Mouse (Mus musculus): ENCODE measurements around the gene Trim2. TPM values are rescaled to one million over a fixed set of nuclear protein-coding genes. Genes with fewer than 3 reads are reported as not detected.

Gene Trim2
- polyA plus RNA-seq, 1 experiment: 2.4 TPM

GRCm38 (mm10) chr3:84215743-84216360, 90.8 kb downstream of the Trim2 start:
- Histone ChIP-seq H3K79me2 (ENCODE audit: control insufficient read depth, insufficient read depth) (no peaks in the 10 kb centered on the region), H3K27me3 (ENCODE audit: control insufficient read depth, insufficient read depth, insufficient read length) (no peaks in the 10 kb centered on the region), H3K79me3 (ENCODE audit: low read depth) (no peaks in the 10 kb centered on the region)

GRCm38 (mm10) chr3:84215253-84215652, 91.4 kb downstream of the Trim2 start:
- Histone ChIP-seq H3K4me3 (ENCODE audit: insufficient read depth, poor library complexity, severe bottlenecking) (no peak overlapping the region), H3K79me2 (ENCODE audit: control insufficient read depth, insufficient read depth) (no peaks in the 10 kb centered on the region)

More at GRCm38 (mm10) chr3:84215743-84216360, 90.8 kb downstream of the Trim2 start:
- no peak for TF ChIP-seq USF1 (IDR thresholded peaks at IDR 0.05; ENCODE audit: low read depth)
- no peak for TF ChIP-seq CEBPB (IDR thresholded peaks at IDR 0.05; ENCODE audit: low read depth)
- TF ChIP-seq FOSL1 (IDR thresholded peaks at IDR 0.05; ENCODE audit: insufficient read depth, low read length, poor library complexity, severe bottlenecking): no peak
- no peak for TF ChIP-seq MAX (IDR thresholded peaks at IDR 0.05)
- no peak for TF ChIP-seq CTCF (IDR thresholded peaks at IDR 0.05; ENCODE audit: control insufficient read depth, insufficient read depth, insufficient read length)
- no peak for TF ChIP-seq MYOD1 (IDR thresholded peaks at IDR 0.05; ENCODE audit: control insufficient read depth, insufficient read length, low read depth)
- TF ChIP-seq MYOG (IDR thresholded peaks at IDR 0.05; ENCODE audit: control insufficient read depth, extremely low read depth, insufficient read length): no peak
- H3ac ChIP-seq (ENCODE audit: control insufficient read depth, insufficient read length, low read depth): no peak overlapping the region
- H3K36me3 ChIP-seq (ENCODE audit: control insufficient read depth, insufficient read depth): no peaks in the 10 kb centered on the region
- H3K4me3 ChIP-seq (ENCODE audit: insufficient read depth, poor library complexity, severe bottlenecking): no peak overlapping the region

GRCm38 (mm10) chr3:84214501-84214900, 92.2 kb downstream of the Trim2 start:
- Histone ChIP-seq H3K4me3 (ENCODE audit: insufficient read depth, poor library complexity, severe bottlenecking) (no peak overlapping the region), H3ac (ENCODE audit: control insufficient read depth, insufficient read length, low read depth) (no peak overlapping the region), H3K79me3 (ENCODE audit: low read depth) (no peaks in the 10 kb centered on the region), H3K79me2 (ENCODE audit: control insufficient read depth, insufficient read depth) (no peaks in the 10 kb centered on the region), H3K27me3 (ENCODE audit: control insufficient read depth, insufficient read depth, insufficient read length) (no peaks in the 10 kb centered on the region), H3K36me3 (ENCODE audit: control insufficient read depth, insufficient read depth) (no peaks in the 10 kb centered on the region)
- TF ChIP-seq MYOG (IDR thresholded peaks at IDR 0.05; ENCODE audit: control insufficient read depth, extremely low read depth, insufficient read length) (no peak), FOSL1 (IDR thresholded peaks at IDR 0.05; ENCODE audit: insufficient read depth, low read length, poor library complexity, severe bottlenecking) (no peak), MAX (IDR thresholded peaks at IDR 0.05) (no peak), USF1 (IDR thresholded peaks at IDR 0.05; ENCODE audit: low read depth) (no peak), CTCF (IDR thresholded peaks at IDR 0.05; ENCODE audit: control insufficient read depth, insufficient read depth, insufficient read length) (no peak), CEBPB (IDR thresholded peaks at IDR 0.05; ENCODE audit: low read depth) (no peak), MYOD1 (IDR thresholded peaks at IDR 0.05; ENCODE audit: control insufficient read depth, insufficient read length, low read depth) (no peak)

More at GRCm38 (mm10) chr3:84215253-84215652, 91.4 kb downstream of the Trim2 start:
- H3K79me3 ChIP-seq (ENCODE audit: low read depth): no peaks in the 10 kb centered on the region
- H3ac ChIP-seq (ENCODE audit: control insufficient read depth, insufficient read length, low read depth): no peak overlapping the region
- TF ChIP-seq FOSL1 (IDR thresholded peaks at IDR 0.05; ENCODE audit: insufficient read depth, low read length, poor library complexity, severe bottlenecking): no peak
- no peak for TF ChIP-seq MYOD1 (IDR thresholded peaks at IDR 0.05; ENCODE audit: control insufficient read depth, insufficient read length, low read depth)
- no peak for TF ChIP-seq MYOG (IDR thresholded peaks at IDR 0.05; ENCODE audit: control insufficient read depth, extremely low read depth, insufficient read length)
- no peak for TF ChIP-seq CEBPB (IDR thresholded peaks at IDR 0.05; ENCODE audit: low read depth)
- TF ChIP-seq MAX (IDR thresholded peaks at IDR 0.05): no peak
- no peak for TF ChIP-seq CTCF (IDR thresholded peaks at IDR 0.05; ENCODE audit: control insufficient read depth, insufficient read depth, insufficient read length)
- TF ChIP-seq USF1 (IDR thresholded peaks at IDR 0.05; ENCODE audit: low read depth): no peak
- H3K36me3 ChIP-seq (ENCODE audit: control insufficient read depth, insufficient read depth): no peaks in the 10 kb centered on the region
- no peaks in the 10 kb centered on the region for H3K27me3 ChIP-seq (ENCODE audit: control insufficient read depth, insufficient read depth, insufficient read length)

- Histone ChIP-seq H3K79me3 (ENCODE audit: low read depth) (no peaks in the 10 kb centered on the region), H3K79me2 (ENCODE audit: control insufficient read depth, insufficient read depth) (no peaks in the 10 kb centered on the region), H3K36me3 (ENCODE audit: control insufficient read depth, insufficient read depth) (no peaks in the 10 kb centered on the region), H3K4me3 (ENCODE audit: insufficient read depth, poor library complexity, severe bottlenecking) (no peak overlapping the region), H3ac (ENCODE audit: control insufficient read depth, insufficient read length, low read depth) (no peak overlapping the region), H3K27me3 (ENCODE audit: control insufficient read depth, insufficient read depth, insufficient read length) (no peaks in the 10 kb centered on the region)
- TF ChIP-seq MYOG (IDR thresholded peaks at IDR 0.05; ENCODE audit: control insufficient read depth, extremely low read depth, insufficient read length) (no peak), MAX (IDR thresholded peaks at IDR 0.05) (no peak)
These were observed 95.3 kb downstream of the Trim2 start for GRCm38 (mm10) chr3:84211340-84211875.

GRCm38 (mm10) chr3:84208917-84209513, 97.7 kb downstream of the Trim2 start:
- no peak overlapping the region for H3ac ChIP-seq (ENCODE audit: control insufficient read depth, insufficient read length, low read depth)
- no peak for TF ChIP-seq MYOG (IDR thresholded peaks at IDR 0.05; ENCODE audit: control insufficient read depth, extremely low read depth, insufficient read length)
- no peak for TF ChIP-seq MAX (IDR thresholded peaks at IDR 0.05)
- TF ChIP-seq USF1 (IDR thresholded peaks at IDR 0.05; ENCODE audit: low read depth): no peak
- no peak for TF ChIP-seq FOSL1 (IDR thresholded peaks at IDR 0.05; ENCODE audit: insufficient read depth, low read length, poor library complexity, severe bottlenecking)
- TF ChIP-seq CEBPB (IDR thresholded peaks at IDR 0.05; ENCODE audit: low read depth): no peak
- TF ChIP-seq CTCF (IDR thresholded peaks at IDR 0.05; ENCODE audit: control insufficient read depth, insufficient read depth, insufficient read length): no peak
- no peak for TF ChIP-seq MYOD1 (IDR thresholded peaks at IDR 0.05; ENCODE audit: control insufficient read depth, insufficient read length, low read depth)
- no peaks in the 10 kb centered on the region for H3K79me2 ChIP-seq (ENCODE audit: control insufficient read depth, insufficient read depth)
- H3K36me3 ChIP-seq (ENCODE audit: control insufficient read depth, insufficient read depth): no peaks in the 10 kb centered on the region
- no peak overlapping the region for H3K4me3 ChIP-seq (ENCODE audit: insufficient read depth, poor library complexity, severe bottlenecking)
- H3K79me3 ChIP-seq (ENCODE audit: low read depth): no peaks in the 10 kb centered on the region
- no peaks in the 10 kb centered on the region for H3K27me3 ChIP-seq (ENCODE audit: control insufficient read depth, insufficient read depth, insufficient read length)

Measured in C2C12 (cell line).